Mouse (Mus musculus): ENCODE data around the gene Tcp11.

DNA sequence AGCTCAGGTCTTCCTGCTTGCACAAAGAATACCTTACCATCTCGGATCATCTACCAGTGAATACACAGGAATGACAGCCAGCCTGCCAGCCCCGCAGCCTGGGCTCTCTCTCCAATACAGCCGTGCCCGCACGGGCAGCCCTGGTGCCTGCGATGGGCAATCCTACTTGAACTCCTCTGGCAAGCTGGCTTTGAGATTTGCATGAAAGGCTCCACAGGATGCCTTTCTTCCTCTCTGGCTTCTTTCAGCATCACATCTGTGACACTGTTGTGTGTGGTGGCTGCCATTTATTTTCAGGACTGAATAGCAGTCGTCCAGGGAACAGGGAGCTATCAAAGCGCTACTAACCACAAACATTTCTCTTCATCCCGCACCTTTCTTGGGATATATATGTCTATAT lies 35.9 kb upstream of the Tcp11 start:
- TF ChIP-seq CTCF (IDR thresholded peaks at IDR 0.05; ENCODE audit: control insufficient read depth, insufficient read depth, insufficient read length) (no peak), MYOG (IDR thresholded peaks at IDR 0.05; ENCODE audit: control insufficient read depth, extremely low read depth, insufficient read length) (no peak), MAX (IDR thresholded peaks at IDR 0.05) (no peak), USF1 (IDR thresholded peaks at IDR 0.05; ENCODE audit: low read depth) (no peak)

Measured in C2C12 (cell line).